Mouse (Mus musculus): Measurements from ENCODE around the gene Ctnnal1.

DNA sequence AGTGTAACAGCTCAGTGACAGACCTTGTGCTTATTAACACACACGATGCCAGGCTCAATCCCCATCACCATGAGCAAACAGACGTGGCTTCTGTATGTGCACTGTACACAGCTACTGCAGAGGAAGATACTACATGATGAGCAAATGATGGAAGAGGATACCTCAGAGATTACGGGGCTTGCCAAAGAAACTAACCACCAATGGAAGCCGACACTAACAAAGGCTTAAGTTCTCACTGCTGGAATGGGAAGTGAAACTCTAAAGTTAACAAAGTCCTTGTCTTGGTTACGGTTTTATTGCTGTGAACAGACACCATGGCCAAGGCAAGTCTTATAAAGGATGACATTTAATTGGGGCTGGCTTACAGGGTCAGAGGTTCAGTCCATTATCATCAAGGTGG lies 40.5 kb upstream of the Ctnnal1 start:
- no peak for TF ChIP-seq POLR2A (IDR thresholded peaks at IDR 0.05; ENCODE audit: insufficient read depth, low read depth, low read length)
- TF ChIP-seq CTCF (IDR thresholded peaks at IDR 0.05; ENCODE audit: insufficient read depth, low read depth, low read length), result no peak
